Mouse (Mus musculus) subcutaneous adipose tissue, adult 2 months (tissue): ENCODE data around the gene Hsp90aa1. TPM values are rescaled to one million over a fixed set of nuclear protein-coding genes. Genes with fewer than 3 reads are reported as not detected.

Source experiments
- polyA plus RNA-seq: library from polyadenylated mRNA; depleted of rRNA; stranded (reverse); fragments of >200 nt; gene quantifications from 2 replicates; pipeline ENCODE4 v1.2.3, GENCODE M21; 2012; ENCODE audit warnings: low replicate concordance; rRNA removed

Hsp90aa1 gene
- 92.4 and 164 TPM in 2 replicates for polyA plus RNA-seq

DNA sequence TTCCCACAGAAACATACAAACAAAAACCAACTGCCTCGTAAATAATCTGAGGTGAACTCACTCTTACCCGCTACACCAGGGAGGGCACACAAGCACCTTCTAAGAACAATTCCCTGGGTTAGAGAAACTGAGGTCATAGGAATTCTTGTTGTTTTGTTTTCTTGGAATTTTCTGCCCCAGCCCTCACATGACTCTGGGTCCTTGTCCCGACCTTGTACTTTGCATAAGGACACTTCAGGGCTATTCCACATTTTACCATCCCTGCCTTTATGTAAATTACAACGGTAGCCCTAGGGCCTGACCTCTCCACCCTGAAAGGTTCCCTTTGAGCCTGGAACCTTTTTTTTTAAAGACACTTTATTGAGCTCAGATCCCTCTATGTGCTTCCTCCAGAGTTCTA lies at the start of gene Hsp90aa1:
Hsp90aa1 (minus strand) TSS at position 173 of the 400 bp plus-strand sequence.

GRCm38 (mm10) chr12:110737170-110738157 lies 34.9 kb upstream of the Hsp90aa1 start, which contains the start of gene Wdr20:
Gene Wdr20 (plus strand): TSS chr12:110737944.

GRCm38 (mm10) chr12:110682561-110683299 lies 19.8 kb downstream of the Hsp90aa1 start, which contains the start of gene 1700001K19Rik:
Gene 1700001K19Rik (minus strand): TSS chr12:110682619.

Other genes starting within 250 kb of the Hsp90aa1 start
- 277 and 352 TPM in 2 replicates for gene Dync1h1, start 101.3 kb downstream of the Hsp90aa1 start, polyA plus RNA-seq
- gene 1700001K19Rik, start 20.1 kb downstream of the Hsp90aa1 start, polyA plus RNA-seq, result not detected in 2 replicates
- 18.2 and 23.6 TPM in 2 replicates for gene Wdr20, start 35.2 kb upstream of the Hsp90aa1 start, polyA plus RNA-seq
- 0.63 and 2.8 TPM in 2 replicates for gene Mok, start 138.2 kb upstream of the Hsp90aa1 start, polyA plus RNA-seq
- gene Zfp839, start 147.5 kb upstream of the Hsp90aa1 start, polyA plus RNA-seq, result 5.6 and 9.0 TPM in 2 replicates
- gene Cinp, start 186.4 kb upstream of the Hsp90aa1 start, polyA plus RNA-seq, result 51.2 and 60.3 TPM in 2 replicates
- gene Tecpr2, start 186.5 kb upstream of the Hsp90aa1 start, polyA plus RNA-seq, result 7.8 and 9.7 TPM in 2 replicates